Mouse (Mus musculus): ENCODE measurements around the gene Ablim1.

Gene Ablim1

GRCm38 (mm10) chr19:57211444-57212111, 103.1 kb downstream of the Ablim1 start:
- peak; percentile 67 for DNase-seq

DNA sequence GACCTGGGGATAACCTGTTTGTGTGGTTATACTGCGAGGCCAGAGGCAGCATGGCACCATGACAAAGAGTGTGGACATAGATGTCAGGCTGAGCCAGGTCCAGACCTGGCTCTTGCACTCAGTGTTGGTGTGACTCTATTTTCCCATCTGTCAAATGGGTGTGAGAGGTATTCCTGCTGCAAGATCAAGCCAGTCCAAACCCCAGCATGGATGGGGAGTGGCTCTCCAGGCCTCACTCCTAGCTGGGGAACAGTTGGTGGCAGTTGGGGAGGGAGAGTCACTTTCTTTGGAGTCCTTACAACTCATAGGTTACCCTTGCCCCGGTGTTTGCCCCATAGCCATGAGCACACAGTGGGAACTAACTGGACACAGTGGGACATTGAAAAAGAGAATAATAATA, 103.8 kb downstream of the Ablim1 start:
- DNase-seq: no peak

DNA sequence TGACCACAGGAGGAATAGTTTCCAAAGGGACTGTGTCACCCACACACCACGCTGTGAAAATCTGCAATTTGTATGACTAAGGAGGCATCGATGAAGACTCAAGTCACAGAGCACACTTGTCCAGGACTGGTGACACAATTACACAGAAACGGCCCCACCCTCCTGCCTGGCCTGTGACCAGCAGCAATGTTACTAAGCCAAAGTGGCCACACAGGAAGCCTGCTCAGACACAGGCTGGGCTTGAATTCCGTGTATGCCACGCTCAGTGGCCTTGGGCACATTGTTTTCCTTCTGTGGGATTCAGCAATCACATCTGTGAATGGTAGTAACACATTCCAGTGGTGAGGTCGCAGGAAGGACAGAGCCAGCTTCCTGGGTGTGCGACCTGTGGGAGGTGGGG, 110.6 kb downstream of the Ablim1 start:
- DNase-seq: no peak

DNA sequence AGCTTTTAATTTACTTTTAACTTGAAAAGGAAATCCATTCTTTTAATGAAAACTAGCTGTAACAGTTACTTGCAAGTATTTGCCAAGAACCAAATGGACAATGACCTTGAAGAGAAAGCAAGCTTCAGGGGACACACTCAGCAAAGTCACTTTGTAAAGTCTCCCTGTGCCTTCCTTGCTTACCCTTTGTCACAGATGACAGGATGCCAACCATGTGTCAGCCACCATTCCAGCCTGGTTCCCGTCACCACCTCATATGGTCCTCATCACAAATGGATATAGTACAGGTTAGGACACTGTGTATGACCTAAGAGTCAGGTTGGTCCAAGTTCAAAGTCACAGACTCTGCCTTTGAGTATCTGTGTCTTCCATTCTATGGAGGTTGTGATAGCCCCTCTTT, 112.2 kb downstream of the Ablim1 start:
- no peak for DNase-seq

DNA sequence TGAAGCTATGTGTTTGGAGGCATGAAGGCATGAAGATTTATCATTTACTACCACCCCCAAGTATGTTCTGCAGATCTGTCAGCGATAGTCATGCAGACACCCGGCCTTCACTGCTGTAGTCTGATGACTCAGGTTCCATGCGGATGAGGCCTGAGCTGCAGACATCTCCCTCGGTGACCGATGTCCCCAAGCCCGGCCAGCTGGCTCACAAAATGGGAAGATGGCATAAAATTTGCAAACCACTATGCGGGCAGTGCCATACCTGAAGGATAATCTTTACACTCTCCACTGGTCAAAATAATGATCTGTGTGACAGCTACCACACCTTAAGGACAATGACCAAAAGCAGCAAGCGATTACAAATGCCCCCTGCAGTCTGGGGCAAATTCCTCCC, 113.6 kb downstream of the Ablim1 start:
- no peak for DNase-seq

DNA sequence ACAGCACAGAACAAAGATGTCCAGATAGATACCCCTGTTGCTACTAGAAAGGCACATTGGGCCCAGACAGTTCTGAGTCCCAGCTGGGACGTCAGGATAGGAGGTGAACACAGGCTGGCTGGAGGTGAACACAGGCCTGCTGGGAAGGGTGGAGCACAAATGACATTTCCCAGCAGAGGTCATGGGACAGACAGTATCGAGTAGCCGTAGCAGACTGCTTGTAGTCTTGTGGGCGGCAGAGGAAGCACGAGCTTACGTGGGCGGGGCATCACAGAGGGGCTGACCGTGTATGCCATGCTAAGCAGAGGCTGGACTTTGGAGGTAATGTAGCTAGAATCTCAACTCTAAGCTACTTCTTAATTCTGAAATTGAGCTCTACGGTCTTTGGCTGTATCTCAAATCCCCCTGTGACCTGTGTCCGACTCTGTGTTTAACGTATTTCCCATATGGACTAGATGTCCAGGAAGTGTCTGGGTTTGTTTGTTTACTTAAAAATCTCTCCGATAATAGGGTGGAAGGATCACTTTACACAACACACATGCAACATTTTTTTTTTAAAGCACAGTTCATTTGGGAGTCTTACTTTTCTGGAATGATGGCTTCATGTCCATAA, 114.1 kb downstream of the Ablim1 start:
- no peak for DNase-seq

DNA sequence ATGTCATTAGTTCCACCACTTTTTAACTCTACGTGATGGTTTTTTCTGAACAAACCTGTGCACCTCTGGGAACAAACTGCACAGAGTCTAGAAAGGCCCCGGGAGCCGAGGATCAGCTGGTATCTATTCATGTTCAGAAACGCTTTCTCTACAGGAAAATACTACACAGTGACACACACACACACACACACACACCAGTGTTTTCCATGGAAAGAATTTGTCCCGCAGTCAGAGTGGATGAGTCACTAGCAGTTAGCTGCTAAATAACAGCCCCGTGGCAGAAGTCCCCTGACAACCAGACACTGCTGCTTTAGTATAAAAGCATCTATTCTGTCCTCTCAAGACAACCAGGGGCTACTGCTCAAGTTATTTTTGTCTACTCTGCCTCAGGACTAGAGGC, 115.4 kb downstream of the Ablim1 start:
- no peak for DNase-seq

DNA sequence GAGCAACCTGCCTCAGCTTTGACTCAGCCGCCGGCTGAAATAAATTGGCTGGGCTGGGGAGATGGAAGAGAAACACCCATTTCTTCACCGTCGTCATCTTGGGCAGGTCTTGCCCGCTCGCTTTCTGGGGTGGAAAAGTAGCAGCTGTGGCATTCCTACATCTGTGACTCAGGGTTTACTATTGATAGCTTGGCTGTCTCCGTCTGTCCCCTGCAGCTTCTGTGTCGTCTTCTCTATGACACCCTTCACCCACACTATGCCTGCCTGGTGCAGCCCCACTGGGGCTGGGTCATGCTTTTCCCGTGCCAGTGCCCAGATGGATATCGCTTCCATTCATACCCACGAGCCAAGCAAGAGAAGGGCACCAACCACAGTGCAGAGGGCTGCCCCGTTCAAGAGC, 116.2 kb downstream of the Ablim1 start:
- DNase-seq: no peak

GRCm38 (mm10) chr19:57198029-57198428, 116.7 kb downstream of the Ablim1 start:
- DNase-seq: peak; percentile 32

DNA sequence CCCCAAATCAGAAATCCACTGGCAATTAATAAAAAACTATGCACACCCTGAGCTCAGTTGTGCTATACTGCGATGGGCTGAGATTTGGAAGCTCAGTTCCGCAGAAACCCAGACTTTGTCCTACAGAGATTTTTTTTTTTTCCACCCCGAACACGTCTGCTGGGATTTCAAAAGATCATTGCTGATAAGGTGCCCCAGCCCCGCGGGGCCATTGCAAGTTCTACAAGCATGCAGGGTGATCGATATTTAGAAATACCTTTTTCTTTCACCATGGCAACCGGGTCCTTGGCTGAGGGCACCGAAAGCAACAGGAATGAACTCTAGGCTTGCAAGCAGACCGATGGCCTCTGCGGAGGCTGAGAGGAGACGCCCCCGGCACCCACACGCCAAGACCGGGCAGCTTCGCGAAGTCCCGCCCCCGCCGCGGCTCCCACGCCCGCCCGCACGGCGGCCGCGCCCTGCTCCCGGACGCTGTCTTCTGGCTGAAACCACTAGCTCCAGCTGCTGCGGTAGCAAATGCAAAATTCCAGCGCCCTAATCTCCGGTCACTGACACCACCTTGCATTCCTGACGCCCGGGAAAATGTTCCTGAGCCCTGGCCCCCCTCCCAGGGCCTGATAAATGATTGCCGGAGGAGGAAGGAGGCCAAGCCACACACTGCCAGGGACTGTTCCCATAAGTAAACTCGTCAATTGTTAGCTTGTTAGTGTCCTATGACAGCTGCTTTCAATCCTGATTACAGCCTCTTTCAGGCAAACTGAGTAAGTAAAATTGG, 117.5 kb downstream of the Ablim1 start:
- peak; percentile 57 for DNase-seq

GRCm38 (mm10) chr19:57196616-57197015, 118.1 kb downstream of the Ablim1 start:
- no peak for DNase-seq

GRCm38 (mm10) chr19:57195169-57195930, 119.4 kb downstream of the Ablim1 start:
- DNase-seq: peak; percentile 19

DNA sequence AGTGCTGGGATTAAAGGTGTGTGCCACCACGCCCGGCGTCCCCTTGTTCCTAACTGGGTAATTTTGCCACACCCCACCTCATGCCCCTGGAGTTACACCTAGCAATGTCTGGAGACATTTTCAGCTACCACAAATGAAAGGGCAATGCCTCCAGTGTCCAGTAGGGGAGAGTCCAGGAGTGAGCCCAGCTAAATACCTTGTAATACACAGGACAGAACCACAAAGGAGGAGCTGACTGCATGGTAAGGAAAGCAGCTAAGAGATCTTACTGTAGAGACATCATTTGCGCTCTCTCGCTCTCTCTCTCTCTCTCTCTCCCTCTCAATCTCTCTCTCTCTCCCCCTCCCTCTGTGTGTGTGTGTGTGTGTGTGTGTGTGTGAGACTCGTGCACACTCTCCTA, 120.8 kb downstream of the Ablim1 start:
- DNase-seq: no peak

DNA sequence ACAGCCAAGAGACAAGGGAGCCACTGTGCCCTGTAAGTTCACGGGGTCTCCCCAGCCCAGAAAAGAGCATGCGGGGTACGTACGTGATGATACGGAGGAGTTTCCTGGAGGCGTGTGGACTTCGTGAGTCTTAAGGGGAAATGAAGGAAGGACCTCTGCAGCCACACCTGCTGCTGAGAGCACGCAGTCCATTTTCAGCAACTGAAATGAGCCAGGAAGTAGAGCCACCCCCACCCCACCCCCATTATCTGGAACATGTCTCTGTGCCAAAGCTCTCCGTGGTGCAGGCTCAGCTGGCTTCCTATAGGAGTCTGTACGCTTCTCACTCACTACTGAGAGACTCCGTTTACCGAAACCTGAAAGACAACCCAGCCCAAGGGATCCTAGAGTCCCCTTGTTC, 121.3 kb downstream of the Ablim1 start:
- no peak for DNase-seq

DNA sequence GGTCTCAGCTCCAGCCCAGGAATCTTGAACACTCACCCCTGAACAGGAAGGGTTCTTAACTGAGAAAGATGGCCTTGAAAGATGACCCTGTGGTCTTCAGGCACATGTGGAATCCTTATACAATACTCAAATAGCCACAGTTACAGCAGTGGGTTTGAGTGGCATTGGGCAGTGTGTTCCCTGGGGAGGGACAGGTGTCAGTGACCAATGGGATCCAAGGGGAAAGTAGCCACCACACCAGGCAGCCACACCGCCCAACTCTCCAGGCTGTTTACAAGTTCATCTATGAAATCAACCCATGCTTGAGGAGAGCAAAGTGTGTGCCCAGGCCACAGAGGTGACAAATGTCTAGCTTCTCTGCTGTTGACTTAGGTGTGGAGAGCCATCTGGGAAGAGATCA, 123.6 kb downstream of the Ablim1 start:
- no peak for DNase-seq

DNA sequence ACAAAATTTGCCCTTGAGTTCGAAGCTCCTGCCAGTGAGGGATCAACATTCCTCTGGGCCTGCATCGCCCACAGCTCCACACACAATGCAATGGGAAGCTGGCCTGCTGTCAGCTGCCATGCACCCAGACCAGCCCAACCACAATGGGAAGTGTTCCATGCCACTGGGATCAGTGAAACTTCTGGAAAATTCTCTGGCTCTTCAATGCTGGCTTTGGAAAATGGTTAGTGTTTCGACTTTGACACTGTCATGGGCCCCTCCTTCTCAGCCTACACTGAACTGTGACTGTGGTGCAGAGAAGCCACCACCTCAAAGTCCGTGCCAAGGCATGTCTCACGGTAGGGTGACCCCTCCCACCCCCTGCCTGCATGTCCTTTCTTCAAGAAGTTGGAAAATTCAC, 125.3 kb downstream of the Ablim1 start:
- no peak for DNase-seq

DNA sequence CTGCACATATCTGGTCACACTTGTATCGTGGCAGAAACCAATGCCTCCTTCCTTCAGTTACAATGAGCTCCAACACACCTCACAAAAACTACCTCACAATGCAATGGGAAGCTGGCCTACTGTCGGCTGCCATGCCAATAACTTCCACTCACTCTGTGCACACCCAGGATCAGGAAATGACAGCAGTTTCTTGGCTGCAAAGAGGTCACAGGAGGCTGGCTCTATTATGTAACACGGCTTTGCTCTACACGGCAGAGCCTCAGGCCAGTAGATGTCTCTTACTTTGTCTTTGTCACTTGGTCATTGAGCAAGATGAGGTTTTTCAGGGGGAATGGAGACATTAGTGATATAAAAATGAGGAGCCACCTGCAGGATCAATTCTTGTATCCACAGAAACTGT, 126.2 kb downstream of the Ablim1 start:
- DNase-seq: no peak

DNA sequence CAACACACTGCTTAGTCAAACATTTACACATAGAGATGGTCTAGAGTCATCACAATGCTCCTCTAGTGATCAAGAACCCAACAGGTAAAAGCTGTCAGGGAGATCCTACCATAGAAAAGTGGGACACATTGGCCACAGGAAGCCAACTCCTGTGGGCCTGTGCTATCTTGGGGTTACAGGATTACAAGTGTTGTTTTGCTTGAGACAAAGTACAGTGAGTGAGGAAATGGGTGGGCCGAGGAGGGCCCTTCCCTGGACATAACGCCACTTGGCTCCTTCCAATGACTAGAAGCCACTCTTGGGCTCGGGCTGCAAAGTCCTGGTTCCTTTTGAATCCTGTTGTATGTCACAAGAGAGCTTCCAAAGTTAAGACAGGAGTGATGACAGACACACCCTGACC, 129.7 kb downstream of the Ablim1 start:
- no peak for DNase-seq

- DNase-seq: no peak
These were observed 131.6 kb downstream of the Ablim1 start for GRCm38 (mm10) chr19:57182938-57183720.

DNA sequence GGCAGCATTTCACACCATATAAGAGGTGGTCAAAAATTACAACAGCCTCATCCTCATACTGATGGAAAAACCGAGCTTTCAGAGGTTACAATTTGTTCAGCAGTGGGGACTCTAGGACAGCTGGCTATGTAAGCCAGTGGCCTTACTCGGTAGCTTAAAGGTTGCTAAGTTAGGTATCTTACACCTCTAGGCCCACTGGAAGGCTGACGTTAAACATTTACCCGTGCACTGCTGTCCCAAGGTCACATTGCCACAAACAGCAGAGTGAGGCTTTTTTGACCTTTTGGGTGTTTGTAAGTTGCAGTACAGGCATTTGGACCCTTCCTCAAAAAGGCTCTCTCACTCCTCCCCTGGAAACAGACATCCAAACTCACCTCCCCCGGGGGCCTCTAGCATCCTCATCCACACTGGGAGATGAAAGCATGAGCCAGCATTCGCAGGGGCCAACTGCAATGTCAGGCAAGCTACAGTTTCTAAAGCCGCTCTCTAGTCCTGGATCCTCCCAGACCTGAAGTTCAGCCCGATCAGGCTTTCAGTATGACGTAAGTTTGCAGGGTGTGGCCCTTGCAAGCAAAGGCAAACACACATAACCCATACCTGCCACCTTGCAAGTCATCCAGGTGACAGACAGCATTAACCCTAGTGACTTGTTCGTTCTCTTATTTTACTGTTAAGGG, 132.7 kb downstream of the Ablim1 start:
- DNase-seq: no peak

GRCm38 (mm10) chr19:57181317-57181716, 133.4 kb downstream of the Ablim1 start:
- DNase-seq: no peak

DNA sequence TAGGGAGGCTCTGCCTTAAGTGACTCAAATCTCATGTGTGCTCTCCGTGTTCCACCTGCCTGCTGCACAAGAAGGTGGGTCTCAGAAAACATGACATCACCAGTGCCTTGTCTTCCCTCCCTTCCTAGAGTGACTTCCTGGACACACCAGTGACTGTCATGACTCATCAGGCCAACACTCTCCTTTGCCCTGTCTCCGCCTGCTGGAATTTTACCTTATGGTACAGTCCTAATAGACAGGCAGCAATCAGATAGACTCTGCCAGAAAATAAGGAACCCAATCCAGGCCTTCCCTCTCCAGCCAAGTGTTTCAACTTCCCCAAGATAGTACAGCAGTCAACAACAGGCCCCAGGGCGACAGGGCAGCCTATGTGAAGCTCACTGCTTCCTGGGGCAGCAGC, 133.8 kb downstream of the Ablim1 start:
- DNase-seq: no peak
